Mouse (Mus musculus): ENCODE results near the gene Ppp2r3d. TPM values are rescaled to one million over a fixed set of nuclear protein-coding genes. Genes with fewer than 3 reads are reported as not detected.

Ppp2r3d gene
- polyA plus RNA-seq, 1 experiment: 67.8 TPM

DNA sequence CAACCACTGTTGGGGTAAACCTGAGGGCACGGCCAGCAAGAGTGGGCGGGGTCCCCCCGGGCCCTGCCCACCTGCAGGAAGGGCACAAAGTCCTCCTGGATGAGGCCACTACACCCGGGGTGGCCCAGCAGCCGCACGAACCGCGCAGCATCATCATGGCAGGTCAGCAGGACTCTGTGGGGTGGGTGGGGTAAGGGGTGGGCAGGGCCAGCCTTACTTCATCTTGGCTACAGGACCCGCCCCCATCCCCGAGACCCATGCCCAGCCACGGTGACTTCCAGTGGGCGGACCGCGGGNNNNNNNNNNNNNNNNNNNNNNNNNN lies 36.0 kb downstream of the Ppp2r3d start:
- no peak overlapping the region for H3K4me3 ChIP-seq (replicated peaks; ENCODE audit: control insufficient read depth, low read depth, low read length)
- H3K4me1 ChIP-seq (ENCODE audit: control insufficient read depth, insufficient read depth, low read length): no peaks in the 10 kb centered on the region
- no peak overlapping the region for H3K27ac ChIP-seq (ENCODE audit: control insufficient read depth, insufficient read depth, low read depth, low read length, poor library complexity)
- 71% methylated on average over 14 of the region's 14 CpGs for WGBS
- TF ChIP-seq POLR2A (IDR thresholded peaks at IDR 0.05; ENCODE audit: borderline replicate concordance, control insufficient read depth, low read depth, low read length) (no peak), CTCF (IDR thresholded peaks at IDR 0.05; ENCODE audit: control insufficient read depth, insufficient read depth, low read length) (no peak)

DNA sequence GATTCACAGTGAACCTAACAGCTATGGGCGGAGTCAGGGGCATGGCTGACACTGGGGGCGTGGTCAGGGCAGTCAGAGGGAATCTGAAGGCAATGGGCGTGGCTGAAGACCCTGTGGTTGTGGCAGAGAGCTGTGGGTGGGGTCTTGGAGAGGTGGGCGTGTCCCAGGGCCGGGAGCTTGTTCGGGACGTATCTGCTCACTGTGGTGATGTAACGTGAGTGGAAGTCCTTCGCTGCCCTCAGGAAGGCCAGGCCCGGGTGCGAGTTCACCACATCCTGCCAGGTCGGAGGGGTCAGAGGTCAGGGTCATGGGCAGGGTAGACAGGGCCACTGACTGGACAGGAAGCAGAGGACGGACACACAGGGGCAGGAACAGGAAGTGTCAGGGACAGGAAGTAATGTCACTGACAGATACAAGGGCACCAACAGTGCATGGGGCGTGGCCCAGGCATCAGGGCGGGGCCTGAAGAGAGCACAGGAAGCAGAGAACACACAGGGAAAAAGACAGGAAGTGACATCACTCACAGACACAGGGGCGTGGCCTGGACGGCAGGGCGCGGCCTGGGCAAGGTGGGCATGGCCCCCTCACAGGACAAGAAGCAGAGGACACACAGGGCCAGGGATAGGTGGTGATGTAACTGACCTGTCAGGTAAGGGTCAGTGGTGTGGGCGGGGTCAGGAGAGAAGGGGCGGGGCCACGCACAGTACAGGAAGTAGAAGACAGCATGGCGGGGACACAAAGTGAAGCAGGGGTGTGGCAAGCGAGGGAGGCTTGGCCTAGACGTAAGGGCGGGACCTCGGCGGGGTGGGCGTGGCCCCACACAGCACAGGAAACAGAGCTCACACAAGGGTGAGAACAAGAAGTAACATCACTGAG lies 36.6 kb downstream of the Ppp2r3d start:
- WGBS: 91% methylated on average over 29 of the region's 29 CpGs
- no peak overlapping the region for H3K27ac ChIP-seq (ENCODE audit: control insufficient read depth, insufficient read depth, low read depth, low read length, poor library complexity)
- no peaks in the 10 kb centered on the region for H3K4me1 ChIP-seq (ENCODE audit: control insufficient read depth, insufficient read depth, low read length)
- H3K4me3 ChIP-seq (replicated peaks; ENCODE audit: control insufficient read depth, low read depth, low read length): no peak overlapping the region
- TF ChIP-seq POLR2A (IDR thresholded peaks at IDR 0.05; ENCODE audit: borderline replicate concordance, control insufficient read depth, low read depth, low read length) (no peak), CTCF (IDR thresholded peaks at IDR 0.05; ENCODE audit: control insufficient read depth, insufficient read depth, low read length) (no peak)

DNA sequence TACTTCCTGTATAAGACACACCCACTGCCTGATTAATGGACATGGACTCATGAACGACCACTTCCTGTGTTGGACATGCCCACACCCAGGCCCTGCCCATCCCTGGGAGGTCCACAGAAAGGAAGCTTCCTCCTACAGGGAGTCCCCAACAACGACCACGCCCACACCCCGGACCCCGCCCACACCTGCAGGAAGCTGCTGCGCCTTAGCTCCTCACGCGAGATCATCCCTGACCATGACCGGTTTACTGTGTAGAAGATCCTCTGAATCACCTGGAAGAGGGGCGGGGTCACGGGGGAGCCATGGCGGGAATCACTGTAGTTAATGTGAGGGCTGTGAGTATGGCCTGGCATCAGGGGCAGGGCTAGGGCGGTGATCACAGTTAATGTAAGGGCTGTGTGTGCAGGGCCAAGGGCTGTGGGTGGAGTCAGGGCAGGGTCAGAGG lies 37.3 kb downstream of the Ppp2r3d start:
- TF ChIP-seq CTCF (IDR thresholded peaks at IDR 0.05; ENCODE audit: control insufficient read depth, insufficient read depth, low read length) (no peak), POLR2A (IDR thresholded peaks at IDR 0.05; ENCODE audit: borderline replicate concordance, control insufficient read depth, low read depth, low read length) (no peak)
- Histone ChIP-seq H3K4me3 (replicated peaks; ENCODE audit: control insufficient read depth, low read depth, low read length) (no peak overlapping the region), H3K27ac (ENCODE audit: control insufficient read depth, insufficient read depth, low read depth, low read length, poor library complexity) (no peak overlapping the region), H3K4me1 (ENCODE audit: control insufficient read depth, insufficient read depth, low read length) (no peaks in the 10 kb centered on the region)
- 90% methylated on average over 13 of the region's 13 CpGs for WGBS

DNA sequence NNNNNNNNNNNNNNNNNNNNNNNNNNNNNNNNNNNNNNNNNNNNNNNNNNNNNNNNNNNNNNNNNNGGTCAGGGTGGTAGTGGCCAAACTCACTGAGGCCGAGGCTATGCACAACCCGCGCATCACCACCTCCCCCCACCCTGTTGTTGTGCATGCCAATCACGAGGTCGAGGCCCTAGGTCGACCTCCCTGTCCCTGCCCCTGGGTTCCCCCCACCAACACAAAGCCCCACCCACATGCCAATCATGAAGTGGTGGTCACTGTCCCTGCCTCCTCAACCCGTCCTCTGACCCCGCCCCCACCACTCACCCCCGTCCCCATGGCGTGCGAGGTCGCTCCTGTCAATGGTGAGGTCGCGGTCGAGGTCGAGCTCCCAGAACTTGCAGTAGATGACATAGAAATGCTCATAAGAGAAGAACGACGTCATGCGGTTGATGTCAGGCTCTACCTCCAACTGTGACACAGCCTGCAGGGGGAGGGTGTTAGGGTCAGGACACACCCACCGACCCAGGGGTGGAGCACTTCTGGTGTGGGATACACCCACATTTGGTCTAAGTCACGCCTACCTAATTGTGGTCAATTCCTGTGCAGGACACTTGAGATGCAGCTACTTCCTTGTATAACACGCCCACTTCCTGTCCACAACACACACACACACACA lies 37.9 kb downstream of the Ppp2r3d start:
- no peak overlapping the region for H3K4me3 ChIP-seq (replicated peaks; ENCODE audit: control insufficient read depth, low read depth, low read length)
- 94% methylated on average over 22 of the region's 22 CpGs for WGBS
- no peaks in the 10 kb centered on the region for H3K4me1 ChIP-seq (ENCODE audit: control insufficient read depth, insufficient read depth, low read length)
- H3K27ac ChIP-seq (ENCODE audit: control insufficient read depth, insufficient read depth, low read depth, low read length, poor library complexity): no peak overlapping the region
- TF ChIP-seq POLR2A (IDR thresholded peaks at IDR 0.05; ENCODE audit: borderline replicate concordance, control insufficient read depth, low read depth, low read length) (no peak), CTCF (IDR thresholded peaks at IDR 0.05; ENCODE audit: control insufficient read depth, insufficient read depth, low read length) (no peak)

DNA sequence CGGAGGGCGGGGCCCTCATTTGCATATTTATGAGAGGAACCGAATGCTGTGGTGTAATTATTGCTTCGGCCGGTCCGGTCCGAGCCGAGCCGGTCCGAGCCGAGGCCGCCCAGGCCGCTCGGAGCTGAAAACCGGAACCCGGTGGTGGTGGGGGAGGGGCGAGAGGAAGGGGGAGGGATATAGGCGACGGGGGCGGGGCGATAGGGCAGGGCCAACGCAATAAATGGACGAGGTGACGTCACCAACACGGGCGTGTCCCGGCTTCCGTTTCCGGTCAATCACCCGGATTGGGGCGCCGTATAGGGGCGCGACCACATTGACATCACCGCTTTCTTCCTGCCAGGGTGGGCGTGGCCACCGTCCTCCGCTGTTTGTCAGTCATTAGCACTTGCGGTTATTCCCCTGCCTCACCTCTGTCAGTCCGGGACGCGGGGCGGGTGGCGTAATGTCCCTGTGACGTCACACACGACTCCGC lies 51.2 kb downstream of the Ppp2r3d start:
- WGBS: under 1% methylated on average over 47 of the region's 47 CpGs
- H3K27ac ChIP-seq (ENCODE audit: control insufficient read depth, insufficient read depth, low read depth, low read length, poor library complexity): peak overlapping the region; percentile 100
- TF ChIP-seq CTCF (IDR thresholded peaks at IDR 0.05; ENCODE audit: control insufficient read depth, insufficient read depth, low read length) (no peak), POLR2A (IDR thresholded peaks at IDR 0.05; ENCODE audit: borderline replicate concordance, control insufficient read depth, low read depth, low read length) (peak; percentile 43; the same call in 1 of the 2 replicates)
- no peaks in the 10 kb centered on the region for H3K4me1 ChIP-seq (ENCODE audit: control insufficient read depth, insufficient read depth, low read length)
- H3K4me3 ChIP-seq (replicated peaks; ENCODE audit: control insufficient read depth, low read depth, low read length): peak overlapping the region; percentile 88

DNA sequence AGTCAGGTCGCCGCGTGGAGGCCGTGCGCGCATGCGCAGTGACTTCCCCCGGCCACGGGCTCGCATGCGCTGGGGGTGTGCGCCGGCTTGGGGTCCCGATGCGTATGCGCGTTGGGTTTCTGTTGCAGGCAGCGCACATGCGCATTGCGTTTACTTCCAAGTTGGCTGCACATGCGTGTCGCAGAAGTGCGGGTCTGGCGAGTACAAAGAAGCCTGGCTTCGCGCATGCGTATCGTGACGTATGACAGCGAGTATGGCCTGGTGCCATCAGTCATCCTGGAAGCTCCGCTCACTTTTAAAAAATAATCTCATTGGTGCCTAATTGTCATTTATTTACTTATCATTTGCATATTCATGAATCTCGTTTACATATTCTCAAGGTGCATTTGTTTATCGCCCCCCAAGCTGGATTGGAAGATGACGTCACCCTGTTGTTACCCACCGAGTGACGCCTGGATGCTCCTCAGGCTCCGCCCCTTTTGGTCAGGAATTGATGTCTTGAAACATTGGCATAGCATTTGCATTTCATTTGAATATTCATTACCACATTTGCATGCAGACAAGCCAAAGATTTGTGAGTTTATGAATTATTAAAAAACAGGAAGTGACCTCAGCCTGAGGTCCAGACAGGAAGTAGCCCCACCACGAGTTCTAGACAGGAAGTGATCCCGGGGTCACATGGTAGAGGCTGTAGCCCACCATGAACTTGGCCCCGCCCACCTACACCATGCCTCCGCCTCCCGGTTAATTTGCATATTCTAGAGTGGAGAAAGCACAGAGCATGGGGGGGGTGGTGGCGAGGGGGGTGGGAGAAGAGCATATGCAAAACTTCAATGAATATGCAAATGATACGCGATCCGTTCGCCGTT lies 51.9 kb downstream of the Ppp2r3d start:
- TF ChIP-seq POLR2A (IDR thresholded peaks at IDR 0.05; ENCODE audit: borderline replicate concordance, control insufficient read depth, low read depth, low read length) (peak; percentile 1; the same call in 1 of the 2 replicates), CTCF (IDR thresholded peaks at IDR 0.05; ENCODE audit: control insufficient read depth, insufficient read depth, low read length) (no peak)
- under 1% methylated on average over 48 of the region's 48 CpGs for WGBS

DNA sequence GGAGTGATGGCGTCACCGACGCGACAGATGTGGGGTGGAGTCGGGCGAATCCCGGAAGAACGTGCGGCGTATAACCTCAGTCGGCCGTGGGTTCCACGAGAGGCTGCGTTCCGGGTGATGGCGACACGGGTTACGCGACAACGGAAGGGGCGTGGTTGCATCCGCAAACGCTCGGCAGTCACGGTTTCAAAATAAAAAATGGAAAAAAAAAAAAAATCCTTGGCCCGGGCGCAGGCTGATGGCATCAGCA lies 52.5 kb downstream of the Ppp2r3d start:
- TF ChIP-seq POLR2A (IDR thresholded peaks at IDR 0.05; ENCODE audit: borderline replicate concordance, control insufficient read depth, low read depth, low read length): peak; percentile 11; the same call in 1 of the 2 replicates
- TF ChIP-seq CTCF (IDR thresholded peaks at IDR 0.05; ENCODE audit: control insufficient read depth, insufficient read depth, low read length): no peak; the same call in 1 of the 2 replicates
- peak overlapping the region; percentile 100 for H3K27ac ChIP-seq (ENCODE audit: control insufficient read depth, insufficient read depth, low read depth, low read length, poor library complexity)
- under 1% methylated on average over 27 of the region's 27 CpGs for WGBS
- H3K4me1 ChIP-seq (ENCODE audit: control insufficient read depth, insufficient read depth, low read length): no peaks in the 10 kb centered on the region
- peak overlapping the region; percentile 88 for H3K4me3 ChIP-seq (replicated peaks; ENCODE audit: control insufficient read depth, low read depth, low read length)

More for the DNA sequence above, 51.9 kb downstream of the Ppp2r3d start:
- no peaks in the 10 kb centered on the region for H3K4me1 ChIP-seq (ENCODE audit: control insufficient read depth, insufficient read depth, low read length)
- peak overlapping the region; percentile 88 for H3K4me3 ChIP-seq (replicated peaks; ENCODE audit: control insufficient read depth, low read depth, low read length)
- peak overlapping the region; percentile 100 for H3K27ac ChIP-seq (ENCODE audit: control insufficient read depth, insufficient read depth, low read depth, low read length, poor library complexity)

All from bone marrow, adult 2 months (tissue).